Mouse (Mus musculus): Measurements from ENCODE around the gene Mbd3l2. TPM values are rescaled to one million over a fixed set of nuclear protein-coding genes. Genes with fewer than 3 reads are reported as not detected.
A peak's percentile ranks its signal among the peaks of the same experiment; 100 is the strongest.

The Mbd3l2 gene
- total and polyA plus RNA-seq, 2 experiments from 2014 or later: not detected

DNA sequence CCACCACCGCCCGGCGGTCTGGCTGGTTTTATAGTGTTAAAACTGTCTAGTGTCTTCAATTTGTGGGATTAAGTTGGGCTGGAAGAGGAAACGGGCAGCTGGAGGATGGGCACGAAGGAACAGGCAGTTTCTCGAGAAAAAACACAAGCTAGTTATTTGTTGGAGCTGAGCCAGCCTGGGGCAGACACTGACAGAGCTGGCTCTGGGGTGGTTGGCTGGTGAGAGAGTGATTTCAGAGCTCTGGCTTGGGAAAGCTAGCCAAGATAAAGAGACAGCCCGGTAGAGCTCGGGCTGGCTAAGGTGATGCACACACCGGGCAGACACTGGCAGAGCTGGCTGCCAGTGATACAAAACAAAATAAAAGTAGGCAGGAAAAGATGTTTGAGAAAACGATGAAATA, 1.2 kb downstream of the Mbd3l2 start:
- Histone ChIP-seq H3K27ac (ENCODE audit: low read depth) (no peak overlapping the region), H3K9me3 (replicated peaks; ENCODE audit: control insufficient read depth, low read length) (no peaks in the 10 kb centered on the region), H3K4me1 (ENCODE audit: control insufficient read depth, insufficient read depth) (no peaks in the 10 kb centered on the region), H3K4me2 (ENCODE audit: low read depth, low read length) (no peak overlapping the region), H3K27me3 (ENCODE audit: control insufficient read depth, insufficient read depth, low read length) (no peaks in the 10 kb centered on the region), H3K36me3 (replicated peaks; ENCODE audit: control insufficient read depth, insufficient read depth, low read length) (no peaks in the 10 kb centered on the region), H3K9ac (replicated peaks; ENCODE audit: low read depth, low read length) (no peak overlapping the region), H3K4me3 (ENCODE audit: low read depth, low read length) (no peak overlapping the region)
- ATAC-seq (ENCODE audit: insufficient read depth, low read depth) (no peak), DNase-seq (ENCODE audit: low spot score) (no peak)
- 53% methylated on average over 10 of the region's 10 CpGs for WGBS
- no peak for TF ChIP-seq CTCF (IDR thresholded peaks at IDR 0.05; ENCODE audit: low read depth)
- TF ChIP-seq EP300 (IDR thresholded peaks at IDR 0.05; ENCODE audit: low read depth): no peak

GRCm38 (mm10) chr9:18456520-18456919, 26.1 kb downstream of the Mbd3l2 start:
- Histone ChIP-seq H3K4me2 (ENCODE audit: low read depth, low read length) (no peak overlapping the region), H3K4me3 (ENCODE audit: low read depth, low read length) (no peak overlapping the region), H3K4me1 (ENCODE audit: control insufficient read depth, insufficient read depth) (no peaks in the 10 kb centered on the region), H3K9ac (replicated peaks; ENCODE audit: low read depth, low read length) (no peak overlapping the region), H3K36me3 (replicated peaks; ENCODE audit: control insufficient read depth, insufficient read depth, low read length) (peaks cover 27% of the 10 kb centered on the region), H3K9me3 (replicated peaks; ENCODE audit: control insufficient read depth, low read length) (peaks cover 15% of the 10 kb centered on the region; the same call in 1 of the 2 replicates), H3K27ac (ENCODE audit: low read depth) (no peak overlapping the region), H3K27me3 (ENCODE audit: control insufficient read depth, insufficient read depth, low read length) (no peaks in the 10 kb centered on the region)
- DNase-seq (ENCODE audit: low spot score) (no peak), ATAC-seq (ENCODE audit: insufficient read depth, low read depth) (no peak)
- 82% methylated on average over 4 of the region's 4 CpGs for WGBS
- TF ChIP-seq CTCF (IDR thresholded peaks at IDR 0.05; ENCODE audit: low read depth): no peak
- TF ChIP-seq EP300 (IDR thresholded peaks at IDR 0.05; ENCODE audit: low read depth): no peak

DNA sequence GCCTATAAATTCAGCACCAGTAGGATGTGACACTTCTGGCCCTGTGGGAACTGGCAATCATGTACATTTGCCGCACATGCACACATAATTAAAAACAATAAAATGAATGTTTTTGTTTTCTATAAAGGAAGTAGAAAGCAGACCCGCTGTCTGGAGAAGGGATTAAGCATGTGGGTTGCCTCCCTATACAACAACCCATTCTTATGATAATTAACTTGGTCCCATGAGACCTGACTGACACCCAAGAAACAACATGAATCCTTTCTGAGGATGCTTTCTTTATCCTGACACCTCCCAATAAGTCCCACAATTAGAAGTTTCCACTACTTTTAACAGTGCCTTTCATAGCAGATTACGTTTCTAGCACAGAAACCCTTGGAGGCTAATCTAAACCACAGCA, 36.9 kb downstream of the Mbd3l2 start:
- Histone ChIP-seq H3K4me1 (ENCODE audit: control insufficient read depth, insufficient read depth) (no peaks in the 10 kb centered on the region), H3K4me3 (ENCODE audit: low read depth, low read length) (no peak overlapping the region), H3K9ac (replicated peaks; ENCODE audit: low read depth, low read length) (no peak overlapping the region), H3K9me3 (replicated peaks; ENCODE audit: control insufficient read depth, low read length) (0 out of 2 replicates have a peak, but pooled peaks cover 4% of the 10 kb centered on the region), H3K27me3 (ENCODE audit: control insufficient read depth, insufficient read depth, low read length) (no peaks in the 10 kb centered on the region), H3K36me3 (replicated peaks; ENCODE audit: control insufficient read depth, insufficient read depth, low read length) (0 out of 2 replicates have a peak, but pooled peaks cover 7% of the 10 kb centered on the region), H3K4me2 (ENCODE audit: low read depth, low read length) (no peak overlapping the region), H3K27ac (ENCODE audit: low read depth) (no peak overlapping the region)
- 61% methylated on average over 3 of the region's 3 CpGs for WGBS
- no peak for TF ChIP-seq CTCF (IDR thresholded peaks at IDR 0.05; ENCODE audit: low read depth)
- no peak for TF ChIP-seq EP300 (IDR thresholded peaks at IDR 0.05; ENCODE audit: low read depth)
- ATAC-seq (ENCODE audit: insufficient read depth, low read depth) (no peak), DNase-seq (ENCODE audit: low spot score) (no peak)

- Histone ChIP-seq H3K9me3 (replicated peaks; ENCODE audit: control insufficient read depth, low read length) (0 out of 2 replicates have a peak, but pooled peaks cover 4% of the 10 kb centered on the region), H3K4me3 (ENCODE audit: low read depth, low read length) (no peak overlapping the region), H3K4me1 (ENCODE audit: control insufficient read depth, insufficient read depth) (no peaks in the 10 kb centered on the region), H3K27ac (ENCODE audit: low read depth) (no peak overlapping the region), H3K4me2 (ENCODE audit: low read depth, low read length) (no peak overlapping the region), H3K9ac (replicated peaks; ENCODE audit: low read depth, low read length) (no peak overlapping the region), H3K36me3 (replicated peaks; ENCODE audit: control insufficient read depth, insufficient read depth, low read length) (0 out of 2 replicates have a peak, but pooled peaks cover 7% of the 10 kb centered on the region), H3K27me3 (ENCODE audit: control insufficient read depth, insufficient read depth, low read length) (no peaks in the 10 kb centered on the region)
- ATAC-seq (ENCODE audit: insufficient read depth, low read depth) (no peak), DNase-seq (ENCODE audit: low spot score) (no peak)
- WGBS: 73% methylated on average over 3 of the region's 3 CpGs
- TF ChIP-seq EP300 (IDR thresholded peaks at IDR 0.05; ENCODE audit: low read depth) (no peak), CTCF (IDR thresholded peaks at IDR 0.05; ENCODE audit: low read depth) (no peak)
Observed at GRCm38 (mm10) chr9:18468005-18468404, 37.6 kb downstream of the Mbd3l2 start.

DNA sequence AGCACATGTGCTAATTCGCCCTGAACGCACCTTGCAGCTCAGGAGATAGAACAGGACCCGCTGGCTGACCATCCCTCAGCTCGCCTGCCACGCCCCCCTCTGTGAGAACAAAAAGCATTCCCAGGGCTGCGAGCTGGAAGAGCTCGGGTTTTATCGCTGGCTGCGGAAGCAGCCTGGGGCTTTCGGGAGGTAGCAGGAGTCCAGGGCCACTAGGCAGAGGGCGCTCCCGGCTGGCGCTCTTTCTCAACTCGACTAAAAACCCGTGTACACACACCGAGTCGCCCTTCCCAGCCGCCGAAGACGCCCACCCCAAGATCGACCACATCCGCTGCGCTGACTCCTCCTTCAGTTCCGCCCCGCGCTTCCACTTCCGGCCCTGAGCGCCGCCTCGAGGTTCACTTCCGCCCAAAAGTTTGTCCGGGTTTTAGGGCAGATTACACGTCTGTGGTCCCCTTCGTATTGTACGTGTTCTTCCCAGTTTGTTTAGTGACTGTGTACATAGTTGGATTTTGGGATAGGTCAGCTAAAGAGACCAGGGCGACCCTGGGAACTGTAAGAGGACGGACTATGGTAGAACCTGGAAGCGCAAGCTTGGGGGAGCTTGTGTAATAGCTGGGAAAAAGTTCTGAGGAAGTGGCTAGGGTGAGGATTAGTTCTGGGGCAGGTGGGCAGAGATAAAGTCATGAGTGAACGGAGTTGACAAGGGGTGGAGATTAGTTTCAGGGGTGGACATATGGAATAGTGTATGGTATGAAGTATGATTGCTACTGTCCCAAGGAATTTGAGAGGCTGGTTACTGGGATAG, 43.1 kb downstream of the Mbd3l2 start:
- DNase-seq (ENCODE audit: low spot score) (peak; percentile 71), ATAC-seq (ENCODE audit: insufficient read depth, low read depth) (peak; percentile 95)
- H3K4me2 ChIP-seq (ENCODE audit: low read depth, low read length): peak overlapping the region; percentile 78
- peak overlapping the region; percentile 70 for H3K4me3 ChIP-seq (ENCODE audit: low read depth, low read length)
- peak overlapping the region; percentile 83 for H3K27ac ChIP-seq (ENCODE audit: low read depth)
- 3% methylated on average over 39 of the region's 39 CpGs for WGBS
- TF ChIP-seq CTCF (IDR thresholded peaks at IDR 0.05; ENCODE audit: low read depth): peak; percentile 9; the same call in 1 of the 2 replicates
- TF ChIP-seq EP300 (IDR thresholded peaks at IDR 0.05; ENCODE audit: low read depth): no peak
- H3K27me3 ChIP-seq (ENCODE audit: control insufficient read depth, insufficient read depth, low read length): no peaks in the 10 kb centered on the region
- H3K36me3 ChIP-seq (replicated peaks; ENCODE audit: control insufficient read depth, insufficient read depth, low read length): no peaks in the 10 kb centered on the region
- peak overlapping the region; percentile 64 for H3K9ac ChIP-seq (replicated peaks; ENCODE audit: low read depth, low read length)
- H3K9me3 ChIP-seq (replicated peaks; ENCODE audit: control insufficient read depth, low read length): no peaks in the 10 kb centered on the region
- H3K4me1 ChIP-seq (ENCODE audit: control insufficient read depth, insufficient read depth): no peaks in the 10 kb centered on the region
